Mouse (Mus musculus): ENCODE results near the gene Lyst. TPM values are rescaled to one million over a fixed set of nuclear protein-coding genes. Genes with fewer than 3 reads are reported as not detected.

Gene Lyst
- polyA plus RNA-seq, 1 experiment from 2014 or later = 2.6 TPM

DNA sequence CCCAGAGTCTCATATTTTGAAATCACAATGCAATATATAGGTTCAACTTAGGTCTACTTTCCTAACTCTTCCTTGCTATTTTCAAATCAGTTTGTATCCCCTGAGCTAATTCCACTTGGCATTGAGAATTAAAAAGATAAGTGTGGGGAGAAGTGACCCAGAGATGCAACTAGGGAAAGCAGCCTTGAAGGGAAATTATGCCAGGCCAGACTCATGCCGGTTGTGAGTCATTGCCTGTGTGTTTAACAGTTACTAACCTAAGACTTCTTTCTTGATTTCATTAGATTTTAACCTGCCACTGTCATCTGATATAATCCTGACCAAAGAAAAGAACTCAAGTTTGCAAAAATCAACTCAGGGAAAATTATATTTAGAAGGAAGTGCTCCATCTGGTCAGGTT lies 43.5 kb downstream of the Lyst start:
- DNase-seq (ENCODE audit: low spot score) (no peak), ATAC-seq (ENCODE audit: low FRiP score, low TSS enrichment) (no peak)
- 90% methylated on average over 1 of the region's 1 CpGs for WGBS
- H3K9ac ChIP-seq (ENCODE audit: low read length) = no peak overlapping the region
- H3K9me3 ChIP-seq (ENCODE audit: control insufficient read depth, low read length) = no peaks in the 10 kb centered on the region
- no peak overlapping the region for H3K4me3 ChIP-seq (ENCODE audit: low read depth, low read length)
- TF ChIP-seq CTCF (IDR thresholded peaks at IDR 0.05; ENCODE audit: low read depth) = no peak
- TF ChIP-seq EP300 (optimal IDR thresholded peaks at IDR 0.05) = no peak
- no peaks in the 10 kb centered on the region for H3K27me3 ChIP-seq (ENCODE audit: control insufficient read depth, insufficient read depth, low read length)
- H3K4me1 ChIP-seq (replicated peaks; ENCODE audit: control insufficient read depth, insufficient read depth) = no peaks in the 10 kb centered on the region
- H3K27ac ChIP-seq (replicated peaks) = no peak overlapping the region
- no peak overlapping the region for H3K4me2 ChIP-seq (replicated peaks; ENCODE audit: low read depth)
- peaks cover 7% of the 10 kb centered on the region; the same call in 1 of the 2 replicates for H3K36me3 ChIP-seq (ENCODE audit: control insufficient read depth, insufficient read depth, low read length)

DNA sequence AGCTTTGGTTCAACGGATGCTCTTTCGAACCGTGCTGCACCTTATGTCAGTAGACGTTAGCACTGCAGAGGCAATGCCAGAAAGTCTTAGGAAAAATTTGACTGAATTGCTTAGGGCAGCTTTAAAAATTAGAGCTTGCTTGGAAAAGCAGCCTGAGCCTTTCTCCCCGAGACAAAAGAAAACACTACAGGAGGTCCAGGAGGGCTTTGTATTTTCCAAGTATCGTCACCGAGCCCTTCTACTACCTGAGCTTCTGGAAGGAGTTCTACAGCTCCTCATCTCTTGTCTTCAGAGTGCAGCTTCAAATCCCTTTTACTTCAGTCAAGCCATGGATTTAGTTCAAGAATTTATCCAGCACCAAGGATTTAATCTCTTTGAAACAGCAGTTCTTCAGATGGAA lies 44.5 kb downstream of the Lyst start:
- ATAC-seq (ENCODE audit: low FRiP score, low TSS enrichment) = no peak
- no peak for DNase-seq (ENCODE audit: low spot score)
- Histone ChIP-seq H3K4me1 (replicated peaks; ENCODE audit: control insufficient read depth, insufficient read depth) (no peaks in the 10 kb centered on the region), H3K4me2 (replicated peaks; ENCODE audit: low read depth) (no peak overlapping the region), H3K9ac (ENCODE audit: low read length) (no peak overlapping the region), H3K4me3 (ENCODE audit: low read depth, low read length) (no peak overlapping the region), H3K27ac (replicated peaks) (no peak overlapping the region), H3K9me3 (ENCODE audit: control insufficient read depth, low read length) (no peaks in the 10 kb centered on the region), H3K27me3 (ENCODE audit: control insufficient read depth, insufficient read depth, low read length) (no peaks in the 10 kb centered on the region), H3K36me3 (ENCODE audit: control insufficient read depth, insufficient read depth, low read length) (peaks cover 7% of the 10 kb centered on the region; the same call in 1 of the 2 replicates)
- no peak for TF ChIP-seq EP300 (optimal IDR thresholded peaks at IDR 0.05)
- TF ChIP-seq CTCF (IDR thresholded peaks at IDR 0.05; ENCODE audit: low read depth) = no peak
- 72% methylated on average over 7 of the region's 7 CpGs for WGBS

DNA sequence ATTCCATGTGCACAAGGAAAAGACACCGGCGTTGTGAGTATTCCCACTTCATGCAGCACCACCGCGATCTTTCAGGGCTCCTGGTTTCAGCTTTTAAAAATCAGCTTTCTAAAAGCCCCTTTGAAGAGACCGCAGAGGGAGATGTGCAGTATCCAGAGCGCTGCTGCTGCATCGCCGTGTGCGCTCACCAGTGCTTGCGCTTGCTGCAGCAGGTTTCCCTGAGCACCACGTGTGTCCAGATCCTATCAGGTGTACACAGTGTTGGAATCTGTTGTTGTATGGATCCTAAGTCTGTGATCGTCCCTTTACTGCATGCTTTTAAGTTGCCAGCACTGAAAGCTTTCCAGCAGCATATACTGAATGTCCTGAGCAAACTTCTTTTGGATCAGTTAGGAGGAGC lies 45.0 kb downstream of the Lyst start:
- ATAC-seq (ENCODE audit: low FRiP score, low TSS enrichment) (no peak), DNase-seq (ENCODE audit: low spot score) (no peak)
- no peak overlapping the region for H3K9ac ChIP-seq (ENCODE audit: low read length)
- H3K4me2 ChIP-seq (replicated peaks; ENCODE audit: low read depth) = no peak overlapping the region
- no peak overlapping the region for H3K27ac ChIP-seq (replicated peaks)
- peaks cover 7% of the 10 kb centered on the region; the same call in 1 of the 2 replicates for H3K36me3 ChIP-seq (ENCODE audit: control insufficient read depth, insufficient read depth, low read length)
- 76% methylated on average over 12 of the region's 12 CpGs for WGBS
- H3K27me3 ChIP-seq (ENCODE audit: control insufficient read depth, insufficient read depth, low read length) = no peaks in the 10 kb centered on the region
- no peak for TF ChIP-seq CTCF (IDR thresholded peaks at IDR 0.05; ENCODE audit: low read depth)
- no peak for TF ChIP-seq EP300 (optimal IDR thresholded peaks at IDR 0.05)
- no peaks in the 10 kb centered on the region for H3K4me1 ChIP-seq (replicated peaks; ENCODE audit: control insufficient read depth, insufficient read depth)
- no peak overlapping the region for H3K4me3 ChIP-seq (ENCODE audit: low read depth, low read length)
- no peaks in the 10 kb centered on the region for H3K9me3 ChIP-seq (ENCODE audit: control insufficient read depth, low read length)

DNA sequence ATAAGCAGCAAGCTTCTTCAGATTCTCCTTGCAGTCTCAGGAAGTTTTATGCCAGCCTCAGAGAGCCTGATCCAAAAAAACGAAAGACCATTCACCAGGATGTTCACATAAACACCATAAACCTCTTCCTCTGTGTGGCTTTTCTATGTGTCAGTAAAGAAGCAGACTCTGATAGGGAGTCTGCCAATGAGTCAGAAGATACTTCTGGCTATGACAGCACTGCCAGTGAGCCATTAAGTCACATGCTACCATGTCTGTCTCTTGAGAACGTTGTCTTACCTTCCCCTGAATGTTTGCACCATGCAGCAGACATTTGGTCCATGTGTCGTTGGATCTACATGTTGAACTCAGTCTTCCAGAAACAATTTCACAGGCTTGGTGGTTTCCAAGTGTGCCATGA lies 47.4 kb downstream of the Lyst start:
- DNase-seq (ENCODE audit: low spot score) = no peak
- no peak overlapping the region for H3K4me3 ChIP-seq (ENCODE audit: low read depth, low read length)
- H3K4me1 ChIP-seq (replicated peaks; ENCODE audit: control insufficient read depth, insufficient read depth) = no peaks in the 10 kb centered on the region
- 76% methylated on average over 3 of the region's 3 CpGs for WGBS
- peaks cover 7% of the 10 kb centered on the region; the same call in 1 of the 2 replicates for H3K36me3 ChIP-seq (ENCODE audit: control insufficient read depth, insufficient read depth, low read length)
- no peak overlapping the region for H3K27ac ChIP-seq (replicated peaks)
- H3K27me3 ChIP-seq (ENCODE audit: control insufficient read depth, insufficient read depth, low read length) = no peaks in the 10 kb centered on the region
- no peaks in the 10 kb centered on the region for H3K9me3 ChIP-seq (ENCODE audit: control insufficient read depth, low read length)
- no peak overlapping the region for H3K9ac ChIP-seq (ENCODE audit: low read length)
- H3K4me2 ChIP-seq (replicated peaks; ENCODE audit: low read depth) = no peak overlapping the region
- TF ChIP-seq EP300 (optimal IDR thresholded peaks at IDR 0.05) (no peak), CTCF (IDR thresholded peaks at IDR 0.05; ENCODE audit: low read depth) (no peak)
- no peak for ATAC-seq (ENCODE audit: low FRiP score, low TSS enrichment)

DNA sequence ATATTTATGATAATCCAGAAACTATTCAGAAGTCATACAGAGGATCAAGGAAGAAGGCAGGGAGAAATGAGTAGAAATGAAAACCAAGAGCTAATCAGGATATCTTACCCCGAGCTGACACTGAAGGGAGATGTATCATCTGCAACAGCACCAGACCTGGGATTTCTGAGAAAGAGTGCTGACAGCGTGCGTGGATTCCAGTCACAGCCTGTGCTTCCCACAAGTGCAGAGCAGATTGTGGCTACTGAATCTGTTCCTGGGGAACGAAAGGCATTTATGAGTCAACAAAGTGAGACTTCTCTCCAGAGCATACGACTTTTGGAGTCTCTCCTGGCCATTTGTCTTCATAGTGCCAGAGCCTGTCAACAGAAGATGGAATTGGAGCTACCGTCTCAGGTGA lies 47.8 kb downstream of the Lyst start:
- no peak overlapping the region for H3K4me3 ChIP-seq (ENCODE audit: low read depth, low read length)
- TF ChIP-seq EP300 (optimal IDR thresholded peaks at IDR 0.05) (no peak), CTCF (IDR thresholded peaks at IDR 0.05; ENCODE audit: low read depth) (no peak)
- H3K9me3 ChIP-seq (ENCODE audit: control insufficient read depth, low read length) = no peaks in the 10 kb centered on the region
- H3K27ac ChIP-seq (replicated peaks) = no peak overlapping the region
- DNase-seq (ENCODE audit: low spot score) = no peak
- no peak overlapping the region for H3K9ac ChIP-seq (ENCODE audit: low read length)
- H3K4me2 ChIP-seq (replicated peaks; ENCODE audit: low read depth) = no peak overlapping the region
- no peaks in the 10 kb centered on the region for H3K4me1 ChIP-seq (replicated peaks; ENCODE audit: control insufficient read depth, insufficient read depth)
- H3K27me3 ChIP-seq (ENCODE audit: control insufficient read depth, insufficient read depth, low read length) = no peaks in the 10 kb centered on the region
- H3K36me3 ChIP-seq (ENCODE audit: control insufficient read depth, insufficient read depth, low read length) = peaks cover 7% of the 10 kb centered on the region; the same call in 1 of the 2 replicates
- ATAC-seq (ENCODE audit: low FRiP score, low TSS enrichment) = no peak
- WGBS = 78% methylated on average over 6 of the region's 6 CpGs

DNA sequence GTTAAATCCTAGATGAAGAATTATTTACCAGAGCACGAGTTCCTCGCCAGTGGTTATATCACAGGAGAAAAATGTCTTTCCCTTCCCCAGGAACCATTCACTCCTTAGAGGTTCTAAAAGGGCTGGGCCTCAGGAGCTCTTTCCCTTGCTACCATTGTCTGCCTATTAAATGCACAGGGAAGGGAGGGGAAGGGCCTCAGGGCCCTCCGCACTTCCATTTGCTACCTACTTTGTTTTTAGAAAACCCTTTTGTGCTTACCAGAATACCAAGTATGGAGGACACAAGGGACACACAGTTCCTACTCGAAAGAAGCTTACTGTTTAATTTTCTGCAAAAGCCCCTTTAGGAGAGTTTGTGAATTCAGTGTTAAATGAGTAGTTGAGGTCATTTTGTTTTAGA lies 48.5 kb downstream of the Lyst start:
- no peak for TF ChIP-seq CTCF (IDR thresholded peaks at IDR 0.05; ENCODE audit: low read depth)
- TF ChIP-seq EP300 (optimal IDR thresholded peaks at IDR 0.05) = no peak
- H3K9ac ChIP-seq (ENCODE audit: low read length) = no peak overlapping the region
- DNase-seq (ENCODE audit: low spot score) (no peak), ATAC-seq (ENCODE audit: low FRiP score, low TSS enrichment) (no peak)
- H3K4me2 ChIP-seq (replicated peaks; ENCODE audit: low read depth) = no peak overlapping the region
- no peaks in the 10 kb centered on the region for H3K9me3 ChIP-seq (ENCODE audit: control insufficient read depth, low read length)
- no peak overlapping the region for H3K4me3 ChIP-seq (ENCODE audit: low read depth, low read length)
- peaks cover 7% of the 10 kb centered on the region; the same call in 1 of the 2 replicates for H3K36me3 ChIP-seq (ENCODE audit: control insufficient read depth, insufficient read depth, low read length)
- H3K27ac ChIP-seq (replicated peaks) = no peak overlapping the region
- H3K4me1 ChIP-seq (replicated peaks; ENCODE audit: control insufficient read depth, insufficient read depth) = no peaks in the 10 kb centered on the region
- WGBS = 76% methylated on average over 4 of the region's 4 CpGs
- no peaks in the 10 kb centered on the region for H3K27me3 ChIP-seq (ENCODE audit: control insufficient read depth, insufficient read depth, low read length)

All from stomach, postnatal 0 days (tissue).